Mouse (Mus musculus) ovary, postnatal 36 days (tissue): ENCODE results near the gene Gm8159.
"Not testable (repeated sequence)": the region's sequence is repeated elsewhere in the genome, so short reads cannot be mapped to it uniquely, and the experiment has no call there.

Experiments
- DNase-seq: peaks from one replicate; pipeline ENCODE4 v3.0.0; 2022; ENCODE audit warnings: low spot score, mixed read lengths

Gm8159 gene

DNA sequence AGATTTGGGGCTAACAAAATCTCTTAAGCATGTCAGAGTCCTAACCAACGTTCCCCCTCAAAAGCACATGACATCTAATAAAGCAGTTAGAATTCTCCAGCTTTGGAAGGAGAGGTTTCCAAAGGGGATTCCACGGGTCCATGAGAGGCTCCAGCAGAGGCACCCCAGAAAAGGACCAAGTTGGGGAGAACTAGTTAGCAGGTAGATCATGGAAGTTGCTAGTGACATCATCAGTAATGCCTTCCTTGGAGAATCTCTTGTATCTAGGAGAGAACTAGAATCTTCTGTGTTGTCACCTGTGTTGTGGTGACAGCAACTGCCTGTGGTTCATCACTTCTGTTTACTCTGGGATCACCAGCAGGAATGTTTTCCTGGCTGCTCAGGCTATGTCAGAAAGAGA is at the start of gene Gm8159:
Gene Gm8159, plus strand, starts transcription at position 301 of the 400 bp plus-strand sequence.
- DNase-seq: not testable (repeated sequence)

GRCm38 (mm10) chr14:4649309-4649708 is 17.2 kb downstream of the Gm8159 start:
- DNase-seq: peak; percentile 2

- DNase-seq: not testable (repeated sequence)
Measured at GRCm38 (mm10) chr14:4650324-4650723, 18.2 kb downstream of the Gm8159 start.

DNA sequence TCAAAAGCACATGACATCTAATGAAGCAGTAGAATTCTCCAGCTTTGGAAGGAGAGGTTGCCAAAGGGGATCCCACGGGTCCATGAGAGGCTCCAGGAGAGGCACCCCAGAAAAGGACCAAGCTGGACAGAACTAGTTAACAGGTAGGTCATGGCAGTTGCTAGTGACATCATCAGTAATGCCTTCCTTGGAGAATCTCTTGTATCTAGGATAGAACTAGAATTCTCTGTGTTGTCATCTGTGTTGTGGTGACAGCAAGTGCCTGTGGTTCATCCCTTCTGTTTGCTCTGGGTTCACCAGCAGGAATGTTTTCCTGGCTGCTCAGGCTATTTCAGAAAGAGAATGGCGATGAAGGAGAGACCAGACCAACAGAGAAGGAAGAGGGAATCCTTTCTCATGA is 31.7 kb downstream of the Gm8159 start, which contains the start of gene Gm3239:
Gene Gm3239, plus strand, starts transcription at position 301 of the 400 bp plus-strand sequence.
- DNase-seq: not testable (repeated sequence)
